Mouse (Mus musculus): ENCODE measurements around the gene Slc35a5. TPM values are rescaled to one million over a fixed set of nuclear protein-coding genes. Genes with fewer than 3 reads are reported as not detected.
A peak's percentile ranks its signal among the peaks of the same experiment; 100 is the strongest.

Gene Slc35a5
- polyA plus RNA-seq, 1 experiment: not detected

DNA sequence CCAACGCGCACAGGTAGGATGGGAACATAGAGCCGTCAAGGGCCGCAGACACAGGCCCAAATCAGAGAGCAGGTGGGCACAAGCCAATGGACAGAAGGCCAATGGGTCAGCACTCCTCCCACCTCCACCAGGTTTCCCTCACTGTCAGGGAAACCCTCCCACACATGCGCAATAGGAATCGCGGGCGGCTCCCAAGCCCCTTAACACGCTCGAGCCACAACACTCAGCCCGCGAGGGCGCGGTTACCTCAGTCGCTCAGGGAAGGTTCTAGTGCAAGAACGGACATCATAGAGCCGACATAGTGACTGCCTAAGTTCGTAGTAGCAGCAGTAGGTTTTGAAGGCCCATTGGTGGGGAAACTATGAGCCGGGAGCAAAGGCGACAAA is 377 bp downstream of the Slc35a5 start:
- Histone ChIP-seq H3K4me1 (ENCODE audit: control insufficient read depth) (peaks cover 25% of the 10 kb centered on the region), H3K27me3 (ENCODE audit: control insufficient read depth) (no peaks in the 10 kb centered on the region), H3K9me3 (ENCODE audit: control insufficient read depth, low read length) (no peaks in the 10 kb centered on the region), H3K36me3 (ENCODE audit: control insufficient read depth) (peaks cover 3% of the 10 kb centered on the region; the same call in 1 of the 2 replicates), H3K4me3 (replicated peaks) (peak overlapping the region; percentile 96)
- no peak for TF ChIP-seq TAL1 (IDR thresholded peaks at IDR 0.05; ENCODE audit: low read length)
- no peak for TF ChIP-seq GATA1 (IDR thresholded peaks at IDR 0.05; ENCODE audit: low read length)

DNA sequence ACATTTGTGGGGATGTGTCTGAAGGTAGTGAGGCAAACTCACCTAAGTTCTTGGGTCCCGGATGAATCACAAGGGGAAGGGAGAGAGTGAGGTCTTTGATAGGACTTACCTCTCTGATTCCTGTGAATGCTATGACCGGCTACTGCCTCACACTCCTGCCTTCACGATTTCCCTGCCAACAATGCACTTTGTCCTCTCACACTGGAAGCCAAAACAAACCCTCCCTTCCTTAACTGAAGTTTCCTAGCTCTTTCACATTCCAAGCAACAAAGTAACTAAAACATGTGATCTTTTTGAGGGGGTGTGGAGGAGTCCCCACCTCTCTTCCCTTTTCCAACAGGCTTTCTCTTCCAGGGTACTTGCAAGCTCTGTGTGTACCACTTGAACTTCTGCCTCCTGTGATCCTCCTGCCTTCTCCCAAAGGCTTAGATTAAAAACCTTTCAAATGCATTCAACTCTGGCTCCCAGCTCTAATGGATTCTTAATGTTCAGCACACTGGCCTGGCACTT is 3.7 kb downstream of the Slc35a5 start:
- peaks cover under 1% of the 10 kb centered on the region for H3K36me3 ChIP-seq (ENCODE audit: control insufficient read depth)
- H3K9me3 ChIP-seq (ENCODE audit: control insufficient read depth, low read length): no peaks in the 10 kb centered on the region
- peaks cover 20% of the 10 kb centered on the region for H3K4me1 ChIP-seq (ENCODE audit: control insufficient read depth)
- H3K4me3 ChIP-seq (replicated peaks): no peak overlapping the region
- TF ChIP-seq GATA1 (IDR thresholded peaks at IDR 0.05; ENCODE audit: low read length) (no peak), TAL1 (IDR thresholded peaks at IDR 0.05; ENCODE audit: low read length) (no peak)
- no peaks in the 10 kb centered on the region for H3K27me3 ChIP-seq (ENCODE audit: control insufficient read depth)

DNA sequence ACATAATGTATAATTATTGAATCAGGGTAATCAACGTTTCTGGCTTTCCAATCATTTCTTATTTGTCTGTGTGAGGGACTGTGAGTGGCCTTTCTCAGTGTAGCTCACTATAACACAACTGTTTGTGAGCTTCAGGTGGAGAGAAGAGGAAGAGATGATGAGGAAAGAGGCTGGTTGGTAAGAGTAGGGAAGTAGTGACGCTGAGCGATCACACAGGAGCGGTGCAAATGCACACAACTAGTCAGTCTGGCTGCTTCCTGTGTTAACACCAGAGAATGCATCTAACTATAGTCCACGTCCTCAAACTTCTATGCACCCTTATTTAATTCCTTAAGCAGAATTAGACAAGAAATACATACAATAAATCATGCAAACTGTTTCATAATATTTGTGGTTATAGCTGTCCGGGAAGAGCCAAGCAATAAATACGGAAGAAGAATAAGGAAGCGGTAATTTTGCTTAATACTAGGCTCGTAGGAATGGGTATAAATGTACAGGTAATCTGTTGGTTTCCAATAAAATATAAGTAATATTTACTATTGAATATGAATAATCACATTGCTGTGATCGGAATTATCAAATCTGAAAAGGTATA is 9.9 kb downstream of the Slc35a5 start:
- peaks cover 10% of the 10 kb centered on the region for H3K36me3 ChIP-seq (ENCODE audit: control insufficient read depth)
- H3K9me3 ChIP-seq (ENCODE audit: control insufficient read depth, low read length): no peaks in the 10 kb centered on the region
- no peaks in the 10 kb centered on the region for H3K4me1 ChIP-seq (ENCODE audit: control insufficient read depth)
- no peaks in the 10 kb centered on the region for H3K27me3 ChIP-seq (ENCODE audit: control insufficient read depth)
- H3K4me3 ChIP-seq (replicated peaks): no peak overlapping the region
- no peak for TF ChIP-seq TAL1 (IDR thresholded peaks at IDR 0.05; ENCODE audit: low read length)
- no peak for TF ChIP-seq GATA1 (IDR thresholded peaks at IDR 0.05; ENCODE audit: low read length)

DNA sequence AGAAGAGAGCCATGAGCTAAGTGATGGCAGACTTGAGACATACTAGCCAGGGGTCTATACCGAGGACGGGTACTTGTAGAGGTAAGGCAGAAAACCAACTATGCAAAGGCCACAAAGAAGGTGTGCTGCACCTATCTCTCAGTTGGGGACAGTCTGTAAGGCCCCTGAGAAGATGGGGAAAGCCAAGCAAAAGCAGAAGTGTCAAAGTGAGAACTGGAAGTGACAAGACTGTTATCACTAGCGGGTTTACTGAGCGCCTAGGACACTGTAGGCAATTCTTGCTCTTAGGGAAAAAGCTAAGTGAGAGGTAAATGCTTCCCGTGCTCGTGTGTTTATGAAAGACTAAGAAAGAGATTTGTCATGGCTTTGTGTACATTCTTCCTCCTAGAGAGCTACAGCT is 13.4 kb downstream of the Slc35a5 start:
- Histone ChIP-seq H3K27me3 (ENCODE audit: control insufficient read depth) (no peaks in the 10 kb centered on the region), H3K9me3 (ENCODE audit: control insufficient read depth, low read length) (no peaks in the 10 kb centered on the region), H3K4me3 (replicated peaks) (no peak overlapping the region), H3K4me1 (ENCODE audit: control insufficient read depth) (no peaks in the 10 kb centered on the region), H3K36me3 (ENCODE audit: control insufficient read depth) (peaks cover 13% of the 10 kb centered on the region)
- TF ChIP-seq TAL1 (IDR thresholded peaks at IDR 0.05; ENCODE audit: low read length) (no peak), GATA1 (IDR thresholded peaks at IDR 0.05; ENCODE audit: low read length) (no peak)

DNA sequence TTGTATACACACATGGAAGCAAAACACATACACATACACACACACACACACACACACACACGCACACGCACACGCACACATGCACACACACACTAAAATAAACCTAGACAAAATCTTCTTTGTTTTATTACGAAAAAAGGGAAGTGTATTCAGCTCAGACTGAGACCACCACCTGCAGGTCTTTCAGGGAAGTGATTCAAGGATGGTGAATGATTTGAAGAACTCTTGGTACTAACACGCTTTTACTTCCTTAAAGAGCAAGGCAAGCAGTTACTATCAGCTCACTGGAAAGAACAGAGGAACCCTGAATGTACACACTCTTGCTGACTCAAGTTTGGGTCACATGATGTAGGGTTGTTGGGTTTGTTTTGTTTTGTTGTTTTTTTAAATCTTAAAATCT is 15.9 kb downstream of the Slc35a5 start:
- no peak for TF ChIP-seq TAL1 (IDR thresholded peaks at IDR 0.05; ENCODE audit: low read length)
- TF ChIP-seq GATA1 (IDR thresholded peaks at IDR 0.05; ENCODE audit: low read length): no peak
- H3K36me3 ChIP-seq (ENCODE audit: control insufficient read depth): peaks cover 11% of the 10 kb centered on the region
- no peak overlapping the region for H3K4me3 ChIP-seq (replicated peaks)
- H3K9me3 ChIP-seq (ENCODE audit: control insufficient read depth, low read length): no peaks in the 10 kb centered on the region
- H3K4me1 ChIP-seq (ENCODE audit: control insufficient read depth): no peaks in the 10 kb centered on the region
- no peaks in the 10 kb centered on the region for H3K27me3 ChIP-seq (ENCODE audit: control insufficient read depth)

DNA sequence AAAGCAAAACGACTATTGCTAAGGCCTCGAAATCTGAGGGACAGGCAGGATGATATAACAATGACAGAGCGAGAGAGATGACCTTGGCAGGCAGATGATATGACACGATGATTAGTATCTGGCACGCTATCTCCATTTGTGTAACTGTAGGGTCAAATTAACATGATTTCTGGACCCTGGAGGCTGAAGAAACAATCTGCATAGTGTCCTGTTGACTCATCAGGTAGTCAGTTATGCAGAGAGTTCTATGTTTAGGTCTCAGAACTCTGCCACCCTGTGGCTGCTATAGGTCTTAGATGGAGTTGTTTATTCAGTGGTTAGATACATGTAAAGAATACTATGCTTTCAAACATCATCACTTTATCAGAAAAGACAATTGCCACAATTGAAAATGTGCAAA is 16.8 kb downstream of the Slc35a5 start:
- TF ChIP-seq TAL1 (IDR thresholded peaks at IDR 0.05; ENCODE audit: low read length) (no peak), GATA1 (IDR thresholded peaks at IDR 0.05; ENCODE audit: low read length) (no peak)
- no peak overlapping the region for H3K4me3 ChIP-seq (replicated peaks)
- no peaks in the 10 kb centered on the region for H3K9me3 ChIP-seq (ENCODE audit: control insufficient read depth, low read length)
- H3K36me3 ChIP-seq (ENCODE audit: control insufficient read depth): peaks cover 11% of the 10 kb centered on the region
- H3K4me1 ChIP-seq (ENCODE audit: control insufficient read depth): no peaks in the 10 kb centered on the region
- H3K27me3 ChIP-seq (ENCODE audit: control insufficient read depth): no peaks in the 10 kb centered on the region

DNA sequence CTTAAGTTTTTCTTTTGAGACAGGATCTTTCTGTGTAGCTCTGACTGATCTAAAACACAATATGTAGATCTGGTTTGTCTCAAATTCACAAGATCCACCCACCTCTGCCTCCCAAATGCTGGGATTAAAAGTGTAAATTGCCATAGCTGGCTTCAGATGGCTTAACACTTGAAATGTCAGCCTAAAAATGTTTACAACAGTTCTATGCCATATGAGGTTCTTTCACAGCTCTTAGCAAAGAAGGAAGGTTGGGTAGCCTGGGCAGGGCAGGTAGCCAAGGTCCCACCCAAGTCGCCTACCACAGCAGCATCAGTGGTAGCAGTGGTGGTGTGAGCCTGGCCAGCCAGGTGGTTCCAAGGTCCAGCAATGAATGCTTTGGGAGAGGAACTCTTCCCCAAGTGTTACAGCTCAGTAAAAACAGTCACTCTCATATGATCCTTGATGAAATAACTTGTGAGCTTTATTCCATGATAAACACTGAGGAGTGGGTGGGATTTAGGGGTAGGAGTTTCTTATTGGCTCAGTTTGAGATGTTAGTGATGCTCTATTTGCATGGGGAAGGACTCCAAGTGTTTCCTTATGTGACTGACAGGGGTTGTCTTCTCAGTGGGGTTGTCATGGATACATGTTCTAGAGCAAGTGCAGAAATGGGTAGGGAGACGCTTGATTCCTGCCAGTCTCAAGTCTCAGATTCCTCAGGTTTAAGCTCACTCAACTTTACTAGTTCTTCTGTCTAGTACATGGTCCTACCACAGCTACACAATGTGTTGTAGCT is 30.4 kb downstream of the Slc35a5 start:
- TF ChIP-seq GATA1 (IDR thresholded peaks at IDR 0.05; ENCODE audit: low read length) (no peak), TAL1 (IDR thresholded peaks at IDR 0.05; ENCODE audit: low read length) (no peak)
- H3K4me1 ChIP-seq (ENCODE audit: control insufficient read depth): no peaks in the 10 kb centered on the region
- H3K4me3 ChIP-seq (replicated peaks): no peak overlapping the region
- H3K9me3 ChIP-seq (ENCODE audit: control insufficient read depth, low read length): no peaks in the 10 kb centered on the region
- no peaks in the 10 kb centered on the region for H3K36me3 ChIP-seq (ENCODE audit: control insufficient read depth)
- H3K27me3 ChIP-seq (ENCODE audit: control insufficient read depth): no peaks in the 10 kb centered on the region

DNA sequence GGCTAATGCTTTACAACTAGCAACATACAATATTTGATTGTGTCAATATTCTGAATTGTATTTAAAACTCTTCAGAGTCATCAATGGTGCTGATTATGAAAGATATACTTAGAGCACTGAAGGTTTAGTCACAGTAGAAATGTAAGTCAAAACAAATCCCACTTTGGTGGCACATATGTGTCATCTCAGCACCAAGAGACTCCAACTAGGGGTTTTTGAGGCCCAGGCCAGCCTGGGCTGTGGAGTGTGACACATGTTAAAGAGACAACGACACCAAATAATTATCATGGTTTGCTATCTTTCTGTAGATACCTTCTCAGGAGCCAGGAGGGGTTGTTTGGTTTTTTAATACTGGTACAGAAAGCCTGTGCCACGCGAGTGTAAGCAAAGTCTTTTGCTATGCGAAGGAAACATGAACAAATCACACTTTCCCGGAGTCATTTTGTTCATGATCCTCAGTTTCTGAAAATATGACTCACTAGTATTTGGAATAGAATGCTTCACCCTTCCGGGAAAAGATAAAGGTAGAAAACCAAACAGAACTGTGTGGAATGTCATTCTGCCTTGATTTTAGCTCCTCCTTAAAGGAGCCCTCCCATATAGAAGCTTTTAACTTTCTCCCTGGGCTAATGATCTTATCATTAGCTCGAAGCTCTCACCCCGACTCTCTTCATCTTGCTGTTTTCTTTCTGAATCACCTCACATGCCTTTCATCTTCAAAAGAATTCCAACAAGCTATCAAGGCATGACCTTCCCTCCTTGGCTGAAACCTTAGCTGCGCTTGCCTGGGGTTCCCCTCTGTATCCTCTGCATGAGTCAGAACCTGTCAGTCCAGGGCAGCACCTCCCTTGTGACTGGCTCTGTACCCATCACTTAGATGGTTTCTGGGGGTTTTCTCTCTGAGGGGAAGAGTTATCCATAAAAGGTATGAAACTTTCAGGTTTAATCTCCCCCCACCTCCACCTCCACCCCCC is 34.0 kb downstream of the Slc35a5 start:
- H3K9me3 ChIP-seq (ENCODE audit: control insufficient read depth, low read length): no peaks in the 10 kb centered on the region
- H3K36me3 ChIP-seq (ENCODE audit: control insufficient read depth): no peaks in the 10 kb centered on the region
- no peaks in the 10 kb centered on the region for H3K27me3 ChIP-seq (ENCODE audit: control insufficient read depth)
- H3K4me1 ChIP-seq (ENCODE audit: control insufficient read depth): no peaks in the 10 kb centered on the region
- H3K4me3 ChIP-seq (replicated peaks): no peak overlapping the region
- TF ChIP-seq TAL1 (IDR thresholded peaks at IDR 0.05; ENCODE audit: low read length): no peak
- no peak for TF ChIP-seq GATA1 (IDR thresholded peaks at IDR 0.05; ENCODE audit: low read length)
